13 mouse cellular contexts compared by ENCODE assay signal in the genomic region with DNA sequence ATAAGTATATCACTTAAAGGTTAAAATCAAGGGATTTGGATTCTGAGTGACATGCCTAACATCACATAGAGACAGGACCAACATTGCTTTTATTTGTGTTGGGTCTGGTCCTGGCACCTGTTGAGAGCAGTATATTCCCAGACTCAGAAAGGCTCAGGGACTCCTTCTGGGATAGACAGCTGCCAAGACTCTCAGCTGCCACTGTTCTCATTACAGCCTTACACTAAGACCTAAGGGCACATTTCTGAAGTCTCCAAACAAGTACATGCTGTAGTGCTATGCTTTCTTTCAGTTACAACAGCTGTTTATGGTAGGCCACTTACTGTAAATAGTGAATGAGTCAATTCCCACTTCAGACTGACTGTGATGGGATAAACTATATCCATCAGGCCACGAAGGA.
"Had no signal": no experiment of that assay in that cellular context is flagged by ENCODE, and none has a peak within 500 bp of the region (broad histone marks: within the 10 kb centered on the region; RNA-seq: fewer than 3 reads in every experiment).

No protein-coding gene starts in this region.

- H3K27ac ChIP-seq: kidney, embryonic 15.5 days; liver, embryonic 14.5 days; midbrain, embryonic 10.5 days; neural tube, embryonic 12.5 days had no signal

- H3K36me3 ChIP-seq: kidney, embryonic 15.5 days; midbrain, embryonic 10.5 days; neural tube, embryonic 12.5 days had no signal

- ATAC-seq: lung, postnatal 0 days had no signal

- DNase-seq: kidney, adult 2 months; kidney, postnatal 14 days; left cerebral cortex, postnatal 4 days; lung, adult 2 months; lung, postnatal 4 days; midbrain, embryonic 14.5 days; right cerebral cortex, postnatal 14 days; thymus, postnatal 4 days had no signal

- H3K27me3 ChIP-seq: kidney, embryonic 15.5 days; neural tube, embryonic 12.5 days had no signal

- H3K9ac ChIP-seq: kidney, embryonic 15.5 days; liver, embryonic 14.5 days; neural tube, embryonic 12.5 days had no signal

- H3K9me3 ChIP-seq: kidney, embryonic 15.5 days; midbrain, embryonic 10.5 days; neural tube, embryonic 12.5 days had no signal

- H3K4me2 ChIP-seq: kidney, embryonic 15.5 days; neural tube, embryonic 12.5 days had no signal

- H3K4me3 ChIP-seq: kidney, embryonic 15.5 days; midbrain, embryonic 10.5 days; neural tube, embryonic 12.5 days had no signal

- H3K4me1 ChIP-seq: kidney, embryonic 15.5 days; midbrain, embryonic 10.5 days; neural tube, embryonic 12.5 days had no signal
